Mouse (Mus musculus): Measurements from ENCODE around the gene Slc18a2.

Slc18a2 gene

GRCm38 (mm10) chr19:59260718-59261442, at the start of gene Slc18a2:
Slc18a2 (plus strand) TSS chr19:59260896.
- DNase-seq, result no peak

GRCm38 (mm10) chr19:59216891-59217290, 43.8 kb upstream of the Slc18a2 start:
- DNase-seq, result no peak

- no peak for DNase-seq
Measured at GRCm38 (mm10) chr19:59218991-59219390, 41.7 kb upstream of the Slc18a2 start, which contains the start of gene Kcnk18. Kcnk18 (plus strand) TSS chr19:59219214.

GRCm38 (mm10) chr19:59221131-59221530, 39.6 kb upstream of the Slc18a2 start:
- no peak for DNase-seq

GRCm38 (mm10) chr19:59228376-59228775, 32.3 kb upstream of the Slc18a2 start:
- DNase-seq, result no peak

- no peak for DNase-seq
Measured at GRCm38 (mm10) chr19:59232786-59233185, 27.9 kb upstream of the Slc18a2 start.

DNA sequence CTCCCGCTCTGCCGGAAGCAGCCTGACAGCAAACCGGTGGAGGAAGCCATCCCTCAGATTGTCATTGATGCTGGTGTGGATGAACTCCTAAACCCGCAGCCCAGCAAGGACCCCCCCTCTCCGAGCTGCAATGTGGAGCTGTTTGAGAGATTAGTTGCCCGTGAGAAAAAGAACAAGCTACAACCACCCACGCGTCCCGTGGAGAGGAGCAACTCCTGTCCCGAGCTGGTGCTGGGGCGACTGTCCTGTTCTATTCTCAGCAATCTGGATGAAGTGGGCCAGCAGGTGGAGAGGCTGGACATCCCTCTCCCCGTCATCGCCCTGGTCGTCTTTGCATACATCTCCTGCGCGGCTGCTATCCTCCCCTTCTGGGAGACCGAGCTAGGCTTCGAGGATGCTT, 25.7 kb upstream of the Slc18a2 start:
- DNase-seq, result no peak

- no peak for DNase-seq
Measured at GRCm38 (mm10) chr19:59236046-59236445, 24.6 kb upstream of the Slc18a2 start.

DNA sequence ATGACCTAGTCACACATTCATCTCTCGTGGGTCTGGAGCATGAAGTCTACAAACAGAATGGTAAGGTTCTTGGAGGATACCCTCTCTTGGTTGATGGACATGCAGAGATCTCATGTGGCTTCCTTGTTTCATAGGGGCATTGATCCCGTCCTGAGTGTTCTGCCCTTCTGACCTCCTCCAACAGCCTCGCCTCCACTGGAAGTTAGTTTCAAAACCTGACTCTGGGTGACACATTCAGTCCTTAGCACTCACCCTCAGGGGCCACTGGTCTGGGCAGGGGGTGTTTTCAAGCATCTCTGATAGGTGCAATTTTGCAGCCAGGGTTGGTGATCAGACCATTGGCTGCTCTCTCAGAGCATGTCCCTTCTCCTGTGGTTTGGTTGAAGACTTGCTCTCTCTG, 22.1 kb upstream of the Slc18a2 start:
- no peak for DNase-seq

- peak; percentile 69 for DNase-seq
Measured at GRCm38 (mm10) chr19:59239124-59239817, 21.4 kb upstream of the Slc18a2 start.

DNA sequence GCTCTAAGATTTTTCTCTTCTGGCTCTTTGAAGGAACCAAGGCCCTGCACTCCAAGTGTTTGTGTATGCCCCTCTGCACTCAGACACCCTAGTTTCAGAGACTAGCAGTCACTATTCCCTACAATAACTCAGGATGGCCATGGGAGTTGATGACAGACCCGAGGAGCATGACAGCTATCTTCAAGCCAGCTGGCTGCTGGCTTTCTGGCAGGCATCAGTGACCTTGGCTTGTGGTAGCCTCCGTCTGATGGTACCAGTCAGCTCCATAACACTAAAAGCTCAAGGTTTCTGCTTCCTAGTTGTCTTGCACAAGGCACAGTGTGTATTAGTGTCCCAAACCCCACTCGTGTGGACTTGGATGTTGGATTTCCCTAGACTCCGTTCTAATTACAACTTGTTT, 18.7 kb upstream of the Slc18a2 start:
- DNase-seq, result no peak

DNA sequence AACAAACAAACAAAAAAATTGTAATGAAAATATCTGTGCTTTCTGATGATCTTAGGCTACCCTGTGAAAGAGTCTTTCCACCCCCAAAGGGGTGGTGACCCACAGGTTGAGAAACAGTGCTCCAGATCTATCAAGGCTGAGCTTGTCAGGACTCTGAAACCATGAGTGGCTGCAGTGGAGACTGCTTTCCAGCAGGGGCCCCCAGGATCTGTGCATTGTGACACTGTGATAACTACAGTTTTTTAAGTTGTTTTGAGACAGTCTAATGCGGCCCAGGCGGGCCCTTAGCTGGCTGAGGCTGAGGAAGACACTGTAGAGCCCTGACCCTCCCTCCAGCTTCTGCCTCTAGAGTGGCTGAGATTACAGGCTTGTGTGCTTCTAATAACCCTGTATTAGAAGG, 17.6 kb upstream of the Slc18a2 start:
- DNase-seq, result no peak

DNA sequence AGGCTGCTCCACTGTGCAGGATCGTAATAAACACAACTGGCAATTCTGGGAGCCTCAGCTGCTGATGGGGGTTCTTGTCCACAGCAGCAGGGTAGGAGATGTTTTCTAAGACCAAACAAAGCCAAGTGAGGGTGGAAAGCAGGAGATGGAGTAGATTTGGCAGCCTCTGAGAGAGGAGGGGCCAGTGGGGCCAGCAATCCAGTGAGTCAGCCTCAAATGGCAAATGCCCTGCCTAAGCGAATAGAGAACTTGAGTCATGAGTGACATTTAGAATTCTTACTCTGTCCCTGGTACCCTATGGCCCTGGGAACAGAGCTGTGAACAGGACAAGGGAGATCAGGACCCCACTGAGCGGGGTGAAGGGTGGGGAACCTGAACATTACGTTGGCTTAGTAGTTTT, 12.6 kb upstream of the Slc18a2 start:
- no peak for DNase-seq

DNA sequence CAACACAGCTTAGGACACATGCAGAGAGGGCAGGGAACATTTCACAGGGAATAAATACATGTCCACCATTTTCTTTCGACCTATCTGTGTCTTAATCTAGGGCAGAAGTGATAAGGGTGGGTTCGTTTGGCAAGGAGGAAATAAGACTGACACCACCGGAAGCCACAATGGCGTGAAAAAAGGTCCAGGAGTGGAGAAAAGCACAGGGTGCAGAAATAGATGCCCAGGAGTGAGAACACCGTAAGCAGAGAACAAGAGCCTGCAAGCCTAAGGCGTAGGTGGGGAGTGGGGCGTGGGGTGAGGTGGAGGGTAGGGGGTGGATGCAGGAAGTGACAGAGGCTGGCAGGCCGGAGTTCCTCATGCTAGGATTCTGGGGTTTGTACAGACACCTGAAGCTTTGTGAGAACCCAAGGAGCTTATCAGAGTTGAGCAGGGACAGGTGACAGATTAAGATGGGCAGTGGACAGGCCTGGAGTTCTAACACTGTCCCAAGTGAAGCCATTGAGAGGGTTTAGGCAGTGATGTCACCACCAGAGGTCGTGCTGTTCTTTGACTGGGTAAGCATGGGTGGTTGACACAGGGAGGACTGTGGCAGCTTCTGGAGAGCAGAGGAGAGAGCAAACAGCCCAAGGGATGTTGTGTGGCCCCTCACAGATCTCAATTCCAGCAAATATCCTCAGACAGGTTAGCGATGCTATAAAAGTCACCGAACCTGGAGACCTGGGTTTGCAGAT, 12.0 kb upstream of the Slc18a2 start:
- no peak for DNase-seq

GRCm38 (mm10) chr19:59252651-59253050, 8.0 kb upstream of the Slc18a2 start:
- no peak for DNase-seq

- DNase-seq, result no peak
Measured at GRCm38 (mm10) chr19:59259633-59260032, 1.1 kb upstream of the Slc18a2 start.

GRCm38 (mm10) chr19:59261604-59262003, 908 bp downstream of the Slc18a2 start:
- DNase-seq, result no peak

GRCm38 (mm10) chr19:59263171-59263570, 2.5 kb downstream of the Slc18a2 start:
- DNase-seq, result no peak

GRCm38 (mm10) chr19:59264838-59265532, 4.3 kb downstream of the Slc18a2 start:
- DNase-seq, result no peak

DNA sequence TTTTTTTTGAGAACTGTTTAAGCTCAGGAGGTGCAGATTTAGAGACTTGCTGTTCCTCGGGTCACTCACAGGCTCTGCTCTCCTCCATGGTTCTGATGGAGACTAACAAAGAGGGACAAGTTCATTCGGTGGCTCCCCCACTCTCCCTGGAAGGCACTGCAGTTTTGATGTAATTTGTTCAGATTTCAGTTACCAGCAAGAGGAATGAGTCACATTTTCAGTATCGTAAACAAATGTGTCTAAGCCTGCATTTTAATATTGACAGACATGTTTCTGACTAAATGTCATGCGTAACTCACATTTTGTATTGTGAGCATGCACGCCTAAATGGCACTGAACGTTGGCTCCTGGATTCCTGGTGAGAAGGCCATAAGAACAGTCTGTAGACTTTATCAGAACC, 5.2 kb downstream of the Slc18a2 start:
- DNase-seq, result no peak

- DNase-seq, result no peak
Measured at GRCm38 (mm10) chr19:59267417-59267963, 6.8 kb downstream of the Slc18a2 start.

DNA sequence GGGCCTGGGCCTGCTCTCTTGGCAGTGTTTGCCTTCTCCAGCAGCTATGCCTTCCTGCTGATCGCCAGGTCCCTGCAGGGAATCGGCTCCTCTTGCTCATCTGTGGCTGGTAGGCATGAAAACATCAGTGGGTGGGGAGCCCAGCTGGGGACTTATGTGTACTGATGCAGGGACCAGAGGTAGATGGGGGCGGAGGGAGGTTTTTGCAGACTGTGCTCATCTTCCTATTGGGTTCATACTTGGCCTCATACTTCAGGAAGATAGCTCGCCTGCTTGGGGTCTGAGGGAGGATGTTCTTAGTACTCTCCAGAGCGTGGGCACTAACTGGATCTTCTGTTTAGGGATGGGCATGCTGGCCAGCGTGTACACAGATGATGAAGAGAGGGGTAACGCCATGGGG, 12.5 kb downstream of the Slc18a2 start:
- peak; percentile 48 for DNase-seq

GRCm38 (mm10) chr19:59276354-59276753, 15.7 kb downstream of the Slc18a2 start:
- no peak for DNase-seq

Data from right cerebral cortex, adult 18-20 months (tissue).